Mouse (Mus musculus): ENCODE measurements at regions not wholly inside any gene's neighbourhood (a gene's known extent, or its start where the extent isn't known, plus 50 kb on each side); places are given as distances from the start of the nearest gene placed in this dataset.

DNA sequence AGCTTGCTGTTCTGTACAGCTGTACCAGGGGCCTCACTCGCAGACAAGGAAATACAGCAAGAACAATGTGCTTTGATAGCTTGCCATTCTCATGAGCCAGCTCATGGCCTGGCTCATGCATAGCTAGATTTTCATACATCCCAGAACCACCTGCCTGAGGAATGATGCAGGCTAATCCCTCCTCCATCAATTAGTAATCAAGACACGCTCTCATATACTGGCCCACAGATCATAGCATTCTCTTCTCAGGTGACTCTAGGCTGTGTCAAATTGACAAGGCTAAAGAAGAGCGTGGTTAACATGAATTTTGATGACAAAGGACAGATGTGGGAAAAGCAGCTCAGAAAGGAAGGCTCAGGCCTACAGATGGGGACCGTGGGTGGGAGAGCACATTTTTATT is 93.3 kb upstream of the Pfkp start:
- H3K9me3 ChIP-seq (ENCODE audit: control insufficient read depth, low read length) = no peaks in the 10 kb centered on the region
- ATAC-seq (ENCODE audit: insufficient read depth) (no peak), DNase-seq (ENCODE audit: low read depth in 3 of 3, low spot score in 3 of 3) (no peak)
- 57% methylated on average over 4 of the region's 4 CpGs for WGBS (ENCODE audit: insufficient replicate concordance)
- H3K4me2 ChIP-seq (ENCODE audit: low read depth) = no peak overlapping the region
- H3K36me3 ChIP-seq (replicated peaks; ENCODE audit: control insufficient read depth, insufficient read depth, low read depth) = no peaks in the 10 kb centered on the region
- H3K4me1 ChIP-seq (replicated peaks; ENCODE audit: control insufficient read depth in 2 of 2, insufficient read depth in 2 of 2, low read length in 1 of 2) = no peaks in the 10 kb centered on the region
- H3K4me3 ChIP-seq (ENCODE audit: insufficient read depth in 1 of 2, low read depth in 2 of 2, low read length in 2 of 2) = no peak overlapping the region
- H3K27me3 ChIP-seq (ENCODE audit: control insufficient read depth, insufficient read depth, low read length) = no peaks in the 10 kb centered on the region
- H3K27ac ChIP-seq = no peak overlapping the region
- H3K9ac ChIP-seq (replicated peaks) = no peak overlapping the region
- TF ChIP-seq CTCF (IDR thresholded peaks at IDR 0.05; ENCODE audit: low read depth) = no peak
- no peak for TF ChIP-seq EP300 (IDR thresholded peaks at IDR 0.05; ENCODE audit: low read depth)

DNA sequence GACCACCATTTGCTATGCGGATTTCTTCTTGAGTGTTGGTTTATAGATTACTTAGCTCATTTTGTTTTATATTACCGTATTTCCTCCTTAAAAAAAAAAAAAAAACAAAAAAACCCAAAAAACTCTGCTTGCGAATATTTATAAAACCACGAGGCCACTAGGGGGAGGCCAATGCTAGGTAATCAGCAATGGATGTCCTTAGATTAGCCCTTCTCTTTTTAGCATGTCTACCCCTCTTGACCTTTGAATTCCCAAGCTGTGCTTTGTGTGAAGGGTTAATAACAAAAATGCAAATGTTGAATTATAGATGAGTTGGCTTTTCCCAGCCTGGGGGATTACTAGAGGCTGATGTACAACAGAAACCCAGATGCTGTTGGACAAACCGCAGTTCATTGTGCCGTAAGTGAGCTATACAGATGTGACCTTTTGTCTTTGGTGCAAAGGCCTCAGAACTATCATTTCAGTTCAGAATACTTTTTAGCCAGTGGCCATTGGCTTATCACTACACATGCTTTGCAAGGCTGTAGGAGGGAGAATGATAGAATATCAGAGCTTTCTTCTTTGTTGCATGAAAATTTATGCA is 88.5 kb upstream of the Pfkp start:
- ATAC-seq (ENCODE audit: insufficient read depth) = no peak
- Histone ChIP-seq H3K27me3 (ENCODE audit: control insufficient read depth, insufficient read depth, low read length) (no peaks in the 10 kb centered on the region), H3K4me1 (replicated peaks; ENCODE audit: control insufficient read depth in 2 of 2, insufficient read depth in 2 of 2, low read length in 1 of 2) (no peaks in the 10 kb centered on the region), H3K4me3 (ENCODE audit: insufficient read depth in 1 of 2, low read depth in 2 of 2, low read length in 2 of 2) (no peak overlapping the region), H3K9me3 (ENCODE audit: control insufficient read depth, low read length) (no peaks in the 10 kb centered on the region), H3K9ac (replicated peaks) (no peak overlapping the region), H3K4me2 (ENCODE audit: low read depth) (no peak overlapping the region), H3K27ac (no peak overlapping the region), H3K36me3 (replicated peaks; ENCODE audit: control insufficient read depth, insufficient read depth, low read depth) (no peaks in the 10 kb centered on the region)
- no peak for TF ChIP-seq EP300 (IDR thresholded peaks at IDR 0.05; ENCODE audit: low read depth)
- TF ChIP-seq CTCF (IDR thresholded peaks at IDR 0.05; ENCODE audit: low read depth) = no peak
- WGBS (ENCODE audit: insufficient replicate concordance) = 55% methylated on average over 6 of the region's 6 CpGs
- DNase-seq (ENCODE audit: low read depth in 3 of 3, low spot score in 3 of 3) = no peak
